Mouse (Mus musculus) adrenal gland, postnatal 14 days (tissue): ENCODE results near the gene Ifi213. TPM values are rescaled to one million over a fixed set of nuclear protein-coding genes. Genes with fewer than 3 reads are reported as not detected.
"Not testable (repeated sequence)": the region's sequence is repeated elsewhere in the genome, so short reads cannot be mapped to it uniquely, and the experiment has no call there.

Experiments used
- DNase-seq: peaks from one replicate; pipeline ENCODE4 v3.0.0; 2021; ENCODE audit warnings: mixed read lengths
- long read RNA-seq, 2 experiments: library from polyadenylated mRNA; stranded (forward); transcript quantifications; one replicate each; pipeline ENCODE4 v2.0.0; 2021
- microRNA-seq, 2 experiments: library from miRNA; unstranded; fragments of <30 nt; microRNA quantifications; one replicate each; pipeline ENCODE4 v1.2.0; 2021
- total RNA-seq: library from RNA; stranded (reverse); gene quantifications from 2 replicates; pipeline ENCODE4 v1.2.3, GENCODE M21; 2021

The Ifi213 gene
- 0.11 and 3.6 TPM in 2 replicates for total RNA-seq
- long read RNA-seq, experiment 1 = 0 reads
- long read RNA-seq, experiment 2 = 0 reads

DNA sequence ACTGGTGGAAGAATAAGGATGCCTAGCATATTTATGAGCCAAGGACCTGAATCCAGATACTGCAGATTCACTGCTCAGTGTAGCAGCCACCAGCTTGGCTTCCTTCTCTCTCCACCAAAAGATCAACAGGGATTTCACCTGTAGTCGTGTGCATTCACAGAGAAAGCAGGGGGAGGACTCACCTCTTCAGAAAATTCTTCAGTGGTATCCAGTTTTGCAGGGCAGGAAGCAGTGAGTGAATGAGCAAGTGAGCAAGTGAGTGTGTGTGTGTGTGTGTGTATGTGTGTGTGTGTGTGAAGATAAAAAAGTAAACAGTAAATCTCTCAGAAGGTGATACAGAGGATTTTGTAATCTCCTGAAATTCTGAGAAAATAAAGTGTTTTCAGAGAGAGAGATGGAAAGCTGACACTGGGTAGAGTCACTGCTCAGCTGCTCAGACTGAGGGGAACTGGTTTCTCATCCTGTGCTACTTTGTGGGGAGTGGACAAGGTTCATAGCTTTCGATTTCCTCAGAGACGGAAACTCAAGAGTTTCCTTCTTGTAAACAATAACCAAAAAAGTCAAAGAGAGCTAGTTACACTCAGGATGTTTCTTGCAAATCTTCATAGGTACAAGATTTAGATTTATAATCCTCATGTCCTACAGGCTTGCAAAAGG, at the start of gene Ifi213:
Gene Ifi213, minus strand, starts transcription at position 437 of the 657 bp plus-strand sequence.
- DNase-seq = not testable (repeated sequence)

DNA sequence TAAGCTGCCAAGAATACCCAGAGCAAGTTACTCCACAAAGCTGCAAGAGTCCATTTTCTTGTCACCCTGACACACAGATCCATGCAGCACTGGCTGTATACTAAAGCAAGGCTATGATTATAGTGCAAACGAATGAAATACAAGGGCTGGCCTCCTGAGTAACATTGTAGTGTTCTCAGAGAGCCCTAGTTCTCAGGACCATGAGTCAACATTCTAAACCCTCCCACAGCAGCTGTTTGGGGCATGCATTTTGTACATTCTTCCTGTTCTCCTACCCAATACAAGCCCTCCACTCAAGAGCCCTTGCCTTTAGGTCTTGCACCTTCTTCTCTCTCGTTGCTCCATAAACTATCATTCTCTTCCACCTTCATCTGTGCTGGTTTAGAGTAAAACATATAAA, 46.3 kb upstream of the Ifi213 start:
- DNase-seq = no peak

DNA sequence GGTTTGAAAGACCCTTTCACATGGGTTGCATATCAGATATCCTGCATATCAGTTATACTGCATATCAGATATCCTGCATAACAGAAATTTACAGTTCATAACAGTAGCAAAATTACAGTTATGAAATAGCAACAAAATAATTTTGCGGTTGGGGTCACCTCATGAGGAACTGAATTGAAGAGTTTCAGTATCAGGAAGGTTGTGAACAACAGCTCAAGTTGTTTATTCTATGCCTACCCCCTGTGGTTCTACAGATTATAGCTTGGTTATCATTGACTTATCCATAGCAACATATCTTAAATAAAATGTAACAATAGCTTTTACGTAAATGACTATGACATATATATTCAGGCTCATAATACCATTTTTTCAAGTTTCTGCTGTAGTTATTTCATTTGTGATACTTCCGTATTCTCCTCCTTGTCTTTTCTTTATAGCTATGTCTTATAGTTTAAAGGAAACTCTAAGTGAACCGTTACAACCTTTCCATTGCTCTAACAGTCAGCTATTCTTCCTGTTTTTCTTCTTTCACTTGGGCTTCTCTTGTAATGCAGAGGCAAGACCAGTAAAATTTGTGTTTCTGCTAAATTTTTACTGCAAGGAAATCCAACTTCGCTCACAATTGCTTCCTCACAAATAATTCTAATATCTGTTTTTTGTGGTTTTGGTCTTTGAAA, 35.0 kb upstream of the Ifi213 start:
- no peak for DNase-seq

DNA sequence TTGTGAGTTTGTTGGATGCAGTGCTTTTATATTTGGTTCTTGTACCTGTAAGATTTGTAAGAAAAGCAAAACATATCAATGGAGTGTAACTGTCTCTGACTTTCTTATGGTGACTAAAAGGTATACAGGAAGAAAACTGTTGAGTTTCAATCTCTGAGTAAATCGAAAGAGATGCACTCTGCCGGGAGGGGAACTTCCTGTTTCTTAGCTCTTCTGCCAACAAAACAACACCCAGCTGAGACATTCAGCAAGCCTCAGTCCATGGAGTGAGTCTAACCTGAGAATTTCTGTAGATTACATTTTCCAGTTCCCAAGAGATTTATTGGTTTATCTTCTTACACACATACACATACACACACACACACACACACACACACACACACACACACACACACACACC, 31.5 kb upstream of the Ifi213 start, which contains the start of gene Ifi209:
Gene Ifi209, plus strand, starts transcription at position 296 of the 400 bp plus-strand sequence.
- DNase-seq = not testable (repeated sequence)

DNA sequence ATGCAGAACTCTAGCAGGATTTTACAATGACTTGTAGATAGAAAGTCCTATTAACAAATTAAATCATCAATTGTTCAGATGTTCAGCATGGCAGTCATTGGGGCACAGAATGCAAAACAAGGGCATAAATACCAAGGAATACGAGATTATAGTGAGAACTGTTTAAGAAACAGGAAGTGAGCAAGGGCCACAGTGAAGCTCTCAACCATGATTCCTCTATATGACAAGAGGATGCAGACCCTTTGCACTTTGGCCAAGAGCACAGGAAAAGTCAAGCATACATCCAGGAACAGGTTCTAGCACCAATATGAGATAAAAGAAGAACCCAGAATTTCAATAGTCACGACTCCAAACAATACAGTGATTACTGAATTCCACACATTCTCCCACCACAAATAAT, 27.6 kb upstream of the Ifi213 start:
- DNase-seq = no peak

DNA sequence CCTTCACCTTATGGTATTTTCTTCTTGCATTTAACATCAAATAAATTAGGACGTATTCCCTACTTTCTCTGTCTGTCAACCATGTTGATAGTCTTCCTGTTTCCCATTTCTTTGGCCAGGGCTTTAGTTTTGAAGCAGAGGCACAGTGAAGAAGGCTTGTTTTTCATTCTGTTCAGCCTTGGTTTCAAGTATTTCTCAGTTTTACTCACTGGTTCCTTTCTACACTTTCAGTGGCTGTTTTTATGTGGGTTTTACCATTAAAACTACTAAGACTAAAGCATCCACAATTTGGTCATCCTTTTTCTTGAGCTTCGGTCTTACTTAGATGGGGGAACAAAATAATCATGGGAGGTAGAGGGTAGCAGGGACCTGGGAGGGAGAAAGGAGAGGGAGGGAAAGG, 25.0 kb upstream of the Ifi213 start:
- DNase-seq = no peak

DNA sequence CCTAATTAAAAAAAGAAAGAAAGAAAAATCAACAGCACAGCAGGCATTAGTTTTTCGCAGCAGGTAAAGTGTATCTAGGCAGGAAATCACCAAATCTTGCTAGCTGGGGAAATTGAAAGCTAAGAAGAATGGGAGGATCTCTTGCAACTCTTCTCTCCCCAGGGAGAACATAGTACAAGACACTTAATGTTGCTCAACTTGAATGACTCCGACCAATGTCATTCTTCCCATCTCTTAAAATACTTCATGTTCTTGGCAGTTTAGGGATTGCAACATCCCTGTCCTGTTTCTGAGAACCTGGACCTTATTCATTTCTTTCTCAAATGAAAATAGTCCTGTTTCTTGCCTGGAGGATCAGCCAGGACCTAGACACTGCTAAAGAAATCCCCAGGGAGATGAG, 23.1 kb upstream of the Ifi213 start:
- not testable (repeated sequence) for DNase-seq

DNA sequence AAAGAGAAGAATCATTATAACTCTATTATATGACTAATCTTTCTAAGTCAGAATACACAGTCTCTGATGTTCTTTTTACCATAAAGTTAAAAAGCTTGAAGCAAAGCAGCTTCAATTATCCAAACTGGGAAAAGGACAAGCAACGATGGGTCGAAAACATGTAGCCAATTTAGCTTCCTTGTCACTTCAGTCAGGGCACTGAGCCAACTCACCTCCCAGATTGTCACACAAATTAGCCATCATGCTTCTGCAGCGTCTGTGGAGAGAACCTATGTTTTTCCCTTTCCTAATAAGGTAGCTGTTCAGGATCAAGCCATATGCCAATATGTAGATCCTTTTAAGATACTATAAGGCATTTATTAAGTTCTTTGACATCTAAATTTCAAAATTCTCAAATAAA, 11.2 kb upstream of the Ifi213 start:
- not testable (repeated sequence) for DNase-seq

DNA sequence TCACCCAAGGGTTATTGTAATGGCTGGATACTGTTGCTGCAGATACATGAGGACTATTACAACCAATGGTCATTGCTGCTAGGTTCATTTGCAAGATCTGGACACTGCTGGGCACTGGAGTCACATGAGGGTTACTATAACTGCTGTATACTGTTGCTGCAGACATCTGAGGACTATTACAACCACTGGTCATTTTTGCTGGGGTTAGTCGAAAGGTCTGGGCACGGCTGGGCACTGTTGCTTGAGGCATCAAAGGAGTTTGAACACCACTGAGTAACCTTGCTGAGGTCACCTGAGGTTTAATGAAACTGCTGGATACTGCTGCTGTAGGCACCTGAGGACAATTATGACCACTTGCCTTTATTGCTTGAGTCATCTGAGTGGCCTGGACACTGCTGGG, 9.4 kb downstream of the Ifi213 start:
- not testable (repeated sequence) for DNase-seq

DNA sequence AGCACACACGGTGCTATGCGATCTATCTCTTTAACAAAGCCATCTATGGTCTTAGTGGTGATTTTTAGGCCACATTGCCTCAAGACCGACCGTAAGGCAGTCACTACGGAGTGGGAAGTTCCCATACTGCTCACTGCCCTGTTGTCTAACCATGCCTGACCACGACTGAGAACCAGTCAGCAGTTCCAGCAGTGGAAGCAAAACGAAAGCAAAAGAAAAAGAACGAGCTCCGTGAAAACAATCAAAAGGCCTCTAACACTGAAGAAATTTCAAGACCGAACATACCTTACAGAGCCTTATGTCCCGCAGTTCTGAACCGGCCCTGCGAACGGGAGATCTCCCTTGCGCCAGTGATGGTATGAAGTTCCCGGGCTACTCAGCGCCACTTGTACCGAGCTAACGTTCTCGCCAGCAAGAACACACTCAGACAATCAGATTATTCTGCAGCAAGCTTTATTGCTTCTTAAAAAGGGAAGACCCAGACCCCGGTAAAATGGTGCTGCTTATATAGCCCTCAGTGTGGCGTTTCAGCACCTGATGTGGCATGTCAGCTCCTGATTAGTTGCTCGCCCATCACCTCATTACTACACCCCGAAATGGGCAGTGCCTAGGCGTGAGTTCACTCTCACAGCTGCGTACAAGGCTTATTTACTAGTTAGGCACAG, 19.0 kb downstream of the Ifi213 start:
- no peak for DNase-seq

DNA sequence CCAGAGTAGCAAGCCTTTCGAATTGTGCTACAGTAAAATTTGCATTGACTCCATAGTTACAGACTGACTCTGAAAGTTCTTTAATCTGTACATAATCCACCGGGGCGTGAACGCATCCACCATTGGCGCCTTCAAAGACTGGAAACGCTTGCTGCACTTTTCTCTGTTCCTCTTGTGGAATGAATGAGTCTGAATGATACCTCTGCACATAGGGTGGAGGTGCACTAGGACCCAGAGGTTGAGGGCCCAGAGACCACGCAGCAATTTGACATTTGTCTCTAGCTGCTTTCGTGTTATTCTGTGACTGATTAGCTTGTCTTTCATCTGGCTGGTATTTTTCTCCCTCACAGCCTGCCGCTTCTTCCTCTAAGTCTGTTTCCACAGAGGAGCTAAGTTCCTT, 20.0 kb downstream of the Ifi213 start:
- DNase-seq = no peak

DNA sequence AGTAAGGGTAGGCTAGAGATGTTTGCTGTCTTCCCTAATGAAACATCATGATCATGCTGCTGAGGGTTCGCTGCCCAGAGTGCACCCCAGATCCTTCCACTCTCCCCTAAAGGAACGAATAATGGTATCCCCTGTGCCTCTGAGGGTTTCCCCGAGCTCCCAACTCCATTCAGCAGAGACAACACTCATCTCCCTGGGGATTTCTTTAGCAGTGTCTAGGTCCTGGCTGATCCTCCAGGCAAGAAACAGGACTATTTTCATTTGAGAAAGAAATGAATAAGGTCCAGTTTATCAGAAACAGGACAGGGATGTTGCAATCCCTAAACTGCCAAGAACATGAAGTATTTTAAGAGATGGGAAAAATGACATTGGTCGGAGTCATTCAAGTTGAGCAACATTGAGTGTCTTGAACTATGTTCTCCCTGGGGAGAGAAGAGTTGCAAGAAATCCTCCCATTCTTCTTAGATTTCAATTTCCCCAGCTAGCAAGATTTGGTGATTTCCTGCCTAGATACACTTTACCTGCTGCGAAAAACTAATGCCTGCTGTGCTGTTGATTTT, 48.5 kb downstream of the Ifi213 start:
- DNase-seq = not testable (repeated sequence)

DNA sequence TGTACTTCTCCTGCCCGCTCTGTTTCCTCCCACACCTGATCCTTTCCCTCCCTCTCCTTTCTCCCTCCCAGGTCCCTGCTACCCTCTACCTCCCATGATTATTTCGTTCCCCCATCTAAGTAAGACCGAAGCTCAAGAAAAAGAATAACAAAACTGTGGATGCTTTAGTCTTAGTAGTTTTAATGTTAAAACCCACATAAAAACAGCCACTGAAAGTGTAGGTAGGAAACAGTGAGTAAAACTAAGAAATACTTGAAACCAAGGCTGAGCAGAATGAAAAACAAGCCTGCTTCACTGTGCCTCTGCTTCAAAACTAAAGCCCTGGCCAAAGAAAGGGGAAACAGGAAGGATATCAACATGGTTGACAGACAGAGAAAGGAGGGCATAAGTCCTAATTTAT, 50.3 kb downstream of the Ifi213 start:
- not testable (repeated sequence) for DNase-seq

DNA sequence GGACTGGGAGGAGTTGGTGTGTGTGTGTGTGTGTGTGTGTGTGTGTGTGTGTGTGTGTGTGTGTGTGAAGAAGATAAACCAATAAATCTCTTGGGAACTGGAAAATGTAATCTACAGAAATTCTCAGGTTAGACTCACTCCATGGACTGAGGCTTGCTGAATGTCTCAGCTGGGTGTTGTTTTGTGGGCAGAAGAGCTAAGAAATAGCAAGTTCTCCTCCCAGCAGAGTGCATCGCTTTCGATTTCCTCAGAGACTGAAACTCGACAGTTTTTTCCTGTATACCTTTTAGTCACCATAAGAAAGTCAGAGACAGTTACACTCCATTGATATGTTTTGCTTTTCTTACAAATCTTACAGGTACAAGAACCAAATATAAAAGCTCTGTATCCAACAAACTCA, 63.3 kb downstream of the Ifi213 start, which contains the start of gene Ifi214:
Gene Ifi214, minus strand, starts transcription at position 167 of the 400 bp plus-strand sequence.
- DNase-seq = not testable (repeated sequence)

DNA sequence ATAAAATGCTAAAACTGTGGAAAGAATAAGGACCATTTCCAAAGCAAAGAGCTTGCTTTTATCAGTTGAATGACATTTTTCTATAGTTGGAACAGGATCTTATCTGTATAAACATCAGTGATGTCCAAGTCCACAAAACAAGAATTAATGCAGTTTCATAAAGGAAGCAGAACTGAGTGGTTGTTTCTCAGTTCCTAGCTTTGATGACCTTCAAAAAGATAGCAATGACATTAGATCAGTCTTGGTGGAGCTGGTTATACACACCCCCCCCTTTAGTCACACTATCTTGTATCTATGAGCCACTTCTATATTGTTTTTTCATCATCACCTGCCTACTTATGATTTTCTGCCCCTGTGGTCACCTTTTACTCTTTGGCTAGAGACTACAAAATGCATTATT, 77.6 kb downstream of the Ifi213 start:
- DNase-seq = no peak

Small RNA genes within 50 kb of the gene (microRNA-seq; reads per million reads assigned to microRNA genes)
- gene Gm44339 (0 reads per million in 2 experiments), gene Gm44481 (0 reads per million in 2 experiments)

Other genes with a start within 250 kb of the Ifi213 start
- gene Aim2, start 248.4 kb downstream of the Ifi213 start, total RNA-seq = 0.37 and 3.0 TPM in 2 replicates
- gene Cadm3, start 231.6 kb downstream of the Ifi213 start, total RNA-seq = 9.7 and 11.2 TPM in 2 replicates
- gene Ifi206, start 108.2 kb downstream of the Ifi213 start, total RNA-seq = 0.19 and 2.7 TPM in 2 replicates
- 0.22 and 1.4 TPM in 2 replicates for gene Ifi214, start 63.3 kb downstream of the Ifi213 start, total RNA-seq
- gene Ifi209, start 31.6 kb upstream of the Ifi213 start, total RNA-seq = 1.1 and 8.3 TPM in 2 replicates
- 0.52 and 4.5 TPM in 2 replicates for gene Ifi208, start 74.4 kb upstream of the Ifi213 start, total RNA-seq
- gene Ifi207, start 142.5 kb upstream of the Ifi213 start, total RNA-seq = 3.6 and 6.6 TPM in 2 replicates
- gene Ifi204, start 167.7 kb upstream of the Ifi213 start, total RNA-seq = 3.6 and 6.3 TPM in 2 replicates